Mouse (Mus musculus) thymus, postnatal 4 days (tissue): ENCODE measurements around the gene Spag17.
A peak's percentile ranks its signal among the peaks of the same experiment; 100 is the strongest.

Source experiments
- DNase-seq: peaks from one replicate; pipeline ENCODE4 v3.0.0; 2021

The Spag17 gene

DNA sequence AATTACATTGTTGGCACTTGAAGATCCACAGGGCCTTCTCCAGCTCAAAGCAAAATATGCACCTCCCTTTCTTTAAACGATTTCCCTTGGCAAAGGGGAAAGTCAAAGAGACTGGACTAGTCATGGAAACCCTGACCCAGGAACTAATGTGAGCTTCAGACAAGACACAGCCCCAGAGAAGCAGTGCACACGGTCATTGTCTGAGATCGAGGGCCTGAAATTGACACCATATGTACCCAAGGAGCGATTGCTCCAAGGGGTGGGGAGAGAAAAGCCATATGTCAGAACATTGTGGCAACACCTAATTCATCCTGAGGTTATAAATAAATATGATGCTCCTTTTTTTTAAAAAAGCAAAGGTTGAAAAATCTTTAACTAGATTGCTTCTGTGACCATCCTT lies 80.7 kb downstream of the Spag17 start:
- DNase-seq, result no peak

DNA sequence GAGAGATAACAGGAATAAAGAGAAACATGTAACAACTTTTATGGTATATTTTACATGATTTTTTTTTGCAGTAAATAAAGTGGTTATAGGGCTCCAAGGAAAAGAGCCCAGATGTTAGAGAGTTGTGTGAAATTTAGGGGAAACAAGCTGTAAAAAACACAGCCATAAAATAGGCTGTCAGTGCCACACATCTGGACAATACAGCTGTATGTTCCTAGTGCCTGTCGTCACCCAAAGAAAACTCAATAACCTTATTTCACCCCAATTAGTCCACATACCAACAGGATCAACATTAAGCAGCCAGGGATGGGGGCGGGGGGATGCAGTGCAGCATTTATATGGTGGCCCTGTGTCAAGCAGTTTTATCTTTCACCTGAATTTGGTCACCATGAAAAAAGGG lies 81.1 kb downstream of the Spag17 start:
- no peak for DNase-seq

DNA sequence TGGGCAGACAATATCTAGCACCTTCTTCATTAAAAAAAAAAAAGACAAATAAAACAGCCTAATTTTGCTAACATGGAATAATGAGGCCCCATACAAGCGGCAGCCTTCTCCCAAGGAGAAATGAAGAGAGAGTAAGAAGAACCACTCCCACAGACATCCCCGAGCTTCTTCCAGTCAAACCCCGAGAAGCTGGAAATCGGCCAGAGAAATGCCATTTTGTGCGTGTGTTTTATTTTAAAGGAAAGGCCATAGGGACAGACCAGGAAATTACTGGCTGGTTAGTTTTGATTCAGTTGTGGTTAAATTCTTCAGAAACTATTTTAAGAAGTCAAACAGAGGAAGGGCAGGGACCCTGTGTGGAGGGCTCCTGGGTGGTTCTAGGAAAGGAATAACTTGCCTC lies 85.6 kb downstream of the Spag17 start:
- DNase-seq, result no peak

DNA sequence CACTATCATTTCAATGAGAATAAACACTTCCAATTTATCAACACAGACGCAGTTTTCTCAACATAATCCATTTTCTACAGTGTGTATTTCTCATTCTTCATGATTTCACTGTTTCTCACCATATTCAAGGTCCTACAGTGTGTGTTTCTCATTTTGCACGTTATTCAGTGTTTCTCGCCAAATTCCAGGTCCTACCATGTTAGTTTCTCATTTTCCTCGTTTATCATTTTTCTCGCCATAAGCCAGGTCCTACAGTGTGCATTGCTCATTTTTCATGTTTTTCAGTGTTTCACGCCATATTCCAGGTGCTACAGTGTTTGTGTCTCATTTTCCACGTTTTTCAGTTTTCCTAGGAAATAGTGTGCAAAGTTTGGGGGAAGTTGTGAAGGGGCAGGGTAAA lies 95.8 kb downstream of the Spag17 start:
- no peak for DNase-seq

DNA sequence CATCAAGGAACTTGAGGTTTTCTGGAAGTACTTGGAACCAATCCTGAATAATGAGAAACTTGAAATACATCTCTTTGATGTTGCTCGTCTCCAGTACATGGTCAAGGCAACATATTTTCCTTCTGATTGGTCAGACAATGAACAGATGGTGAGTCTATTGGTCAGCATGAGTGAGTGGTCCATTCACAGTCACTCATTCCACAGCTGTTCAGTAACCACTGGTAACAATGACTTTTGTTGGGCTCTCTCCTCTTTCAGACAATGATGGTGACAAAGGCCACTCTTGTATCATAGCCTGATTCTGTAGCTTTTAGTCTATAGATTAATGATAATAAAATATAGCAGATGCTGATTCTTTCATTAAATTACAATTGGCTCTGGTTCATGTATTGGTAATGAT lies 119.5 kb downstream of the Spag17 start:
- no peak for DNase-seq

DNA sequence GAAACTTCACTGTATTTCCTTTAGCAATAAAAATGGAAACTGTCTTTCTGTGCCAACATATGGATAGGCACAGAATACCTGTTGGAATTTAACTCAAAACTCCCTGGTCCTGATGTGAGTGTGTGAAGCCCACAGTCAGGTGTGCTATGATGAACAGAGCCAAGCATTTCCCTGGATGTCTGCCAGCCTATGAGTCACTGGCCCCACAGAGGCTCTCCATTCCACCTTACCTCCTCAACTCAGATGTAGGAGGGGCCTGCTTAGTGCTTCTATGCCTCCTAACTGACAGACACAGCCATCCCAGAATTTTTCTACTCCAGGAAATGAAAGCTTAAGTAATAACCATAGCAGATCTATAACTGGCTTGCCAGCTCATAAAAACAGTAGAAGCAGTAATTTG lies 124.6 kb downstream of the Spag17 start:
- no peak for DNase-seq

DNA sequence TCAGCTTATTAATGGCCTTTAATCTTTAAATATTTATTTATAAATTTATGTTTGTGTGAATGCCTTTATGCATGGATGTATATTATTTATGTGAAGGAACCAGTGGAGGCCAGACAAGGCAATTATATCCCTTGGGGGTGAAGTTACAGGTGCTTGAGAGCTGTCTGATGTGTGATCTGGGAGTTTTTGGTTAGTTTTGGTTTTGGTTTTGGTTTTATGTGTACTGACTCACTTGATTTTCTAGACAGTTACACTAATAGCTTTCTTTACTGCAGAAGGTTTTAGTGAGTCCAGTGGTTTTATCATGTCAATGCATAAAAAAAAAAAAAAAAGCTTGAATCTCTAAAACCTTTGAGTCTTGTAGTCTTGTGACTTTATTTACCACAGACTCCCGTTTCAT lies 128.9 kb downstream of the Spag17 start:
- no peak for DNase-seq

DNA sequence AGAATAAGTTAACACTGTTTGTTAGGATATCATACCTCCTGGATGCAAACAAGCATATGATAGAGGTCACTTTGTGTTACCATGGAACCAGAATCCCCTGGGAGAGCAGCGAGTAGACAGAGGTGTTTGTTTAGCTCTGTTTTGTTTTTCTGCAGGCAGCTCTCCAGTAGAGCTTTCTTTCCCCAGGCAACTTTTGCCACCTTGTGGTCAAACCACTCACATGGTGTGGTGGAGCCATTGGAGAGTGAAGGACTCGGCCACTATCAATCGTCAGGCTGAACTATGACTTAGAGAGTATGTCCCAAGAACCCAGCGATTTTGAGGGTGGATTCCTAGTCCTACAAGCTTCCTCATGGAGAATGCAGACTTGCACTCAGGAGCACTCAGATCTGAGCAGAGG lies 146.1 kb downstream of the Spag17 start:
- DNase-seq, result no peak

DNA sequence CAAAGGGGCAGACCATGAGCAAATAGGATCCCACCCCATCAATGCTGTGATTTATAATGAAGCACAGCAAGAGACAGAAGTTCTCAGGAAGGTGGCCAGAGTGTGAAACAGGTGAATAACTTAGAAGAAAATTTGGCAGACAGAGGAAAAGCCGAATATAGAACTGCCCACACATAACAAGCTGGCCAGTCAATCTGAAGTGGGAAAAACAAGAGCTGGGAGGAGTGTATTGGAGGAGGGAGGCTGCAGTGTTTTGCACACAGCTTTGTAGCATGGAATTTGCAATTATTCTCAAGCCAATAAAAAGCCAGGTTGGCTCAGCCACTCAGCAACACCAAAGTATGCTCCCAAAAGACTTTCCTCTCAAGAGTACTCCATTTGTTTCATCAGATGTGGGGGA lies 147.8 kb downstream of the Spag17 start:
- DNase-seq, result no peak

DNA sequence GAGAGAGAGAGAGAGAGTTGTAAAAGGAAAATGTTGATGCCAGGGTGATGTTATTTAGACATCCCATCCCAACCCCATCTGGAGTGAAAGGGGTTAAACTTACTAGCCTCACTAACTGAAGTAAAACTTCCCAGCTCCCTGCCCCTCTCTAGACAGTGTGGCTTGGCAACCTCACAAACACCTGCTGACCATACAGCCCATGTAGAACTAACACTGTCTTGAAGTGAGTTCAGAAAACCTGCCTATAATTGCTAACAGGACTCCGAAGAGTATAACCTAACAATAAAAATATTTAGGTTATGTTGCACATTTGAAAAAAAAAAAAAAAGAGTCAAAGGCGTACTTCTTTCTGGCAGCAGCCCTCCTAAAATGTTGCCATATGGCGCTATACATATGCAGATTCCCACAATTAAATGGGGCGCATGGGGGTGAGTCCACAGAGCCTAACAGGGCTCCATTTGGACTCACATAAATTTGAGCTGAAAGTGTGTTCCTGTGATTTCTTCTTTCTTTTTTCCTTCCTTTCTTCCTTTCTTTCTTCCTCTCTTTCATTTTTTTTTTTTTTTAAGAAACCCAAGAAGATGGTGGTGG lies 149.3 kb downstream of the Spag17 start:
- DNase-seq, result no peak

DNA sequence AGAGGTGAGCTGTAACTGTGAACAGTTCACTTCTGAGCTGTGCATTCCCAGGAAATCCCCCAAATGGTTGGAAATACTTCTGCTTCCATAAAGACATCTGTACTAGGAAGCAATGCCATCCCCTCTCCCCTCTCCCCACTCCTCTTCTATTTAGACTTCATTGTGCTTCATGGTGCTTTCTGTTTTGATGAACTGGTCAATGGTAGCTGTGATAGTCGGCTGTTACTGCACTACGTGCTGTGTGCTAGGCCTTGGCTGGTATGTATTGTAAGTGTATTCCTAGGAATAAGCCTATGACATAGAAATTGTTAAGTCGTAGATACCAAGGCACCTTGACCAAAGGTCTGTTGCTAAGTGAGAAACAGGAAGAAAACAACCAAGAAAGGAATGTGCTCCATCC lies 149.9 kb downstream of the Spag17 start:
- DNase-seq, result no peak

DNA sequence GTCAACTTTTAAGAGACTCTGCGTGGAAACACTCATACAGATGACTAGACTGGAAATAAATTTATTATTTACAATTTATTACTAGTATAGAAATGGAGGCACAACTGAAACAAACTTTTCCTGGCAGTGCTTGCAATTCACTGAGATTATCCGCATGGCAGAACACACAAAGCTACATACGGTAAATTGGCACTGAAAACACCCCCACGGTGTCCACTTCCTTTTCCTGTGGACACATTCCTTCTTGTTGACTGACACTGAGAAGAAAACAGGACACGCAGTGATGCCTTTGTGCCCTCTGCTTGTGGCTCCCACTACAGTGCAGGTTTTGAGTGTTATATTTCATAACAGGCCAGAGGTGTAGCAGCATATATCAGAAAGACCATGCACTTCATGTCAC lies 151.6 kb downstream of the Spag17 start:
- no peak for DNase-seq

DNA sequence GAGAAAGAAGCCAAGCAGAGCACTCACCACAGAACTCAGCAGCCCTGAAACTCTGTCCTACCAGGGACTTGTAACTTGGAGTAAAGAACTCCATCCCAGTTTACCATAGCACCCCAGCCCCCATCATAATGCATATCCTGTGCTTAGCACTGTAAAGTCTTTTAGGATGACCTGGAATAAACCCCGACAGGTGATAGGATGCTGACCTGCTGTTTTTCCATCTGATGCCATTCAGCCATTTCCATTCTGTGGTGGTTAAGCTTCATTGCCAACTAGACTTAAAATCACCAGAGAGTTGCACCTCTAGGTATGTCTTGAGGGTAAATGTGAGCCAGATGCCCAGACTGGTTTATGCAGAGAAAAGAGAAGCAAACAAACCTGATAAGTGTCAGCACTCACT lies 189.2 kb downstream of the Spag17 start:
- no peak for DNase-seq

DNA sequence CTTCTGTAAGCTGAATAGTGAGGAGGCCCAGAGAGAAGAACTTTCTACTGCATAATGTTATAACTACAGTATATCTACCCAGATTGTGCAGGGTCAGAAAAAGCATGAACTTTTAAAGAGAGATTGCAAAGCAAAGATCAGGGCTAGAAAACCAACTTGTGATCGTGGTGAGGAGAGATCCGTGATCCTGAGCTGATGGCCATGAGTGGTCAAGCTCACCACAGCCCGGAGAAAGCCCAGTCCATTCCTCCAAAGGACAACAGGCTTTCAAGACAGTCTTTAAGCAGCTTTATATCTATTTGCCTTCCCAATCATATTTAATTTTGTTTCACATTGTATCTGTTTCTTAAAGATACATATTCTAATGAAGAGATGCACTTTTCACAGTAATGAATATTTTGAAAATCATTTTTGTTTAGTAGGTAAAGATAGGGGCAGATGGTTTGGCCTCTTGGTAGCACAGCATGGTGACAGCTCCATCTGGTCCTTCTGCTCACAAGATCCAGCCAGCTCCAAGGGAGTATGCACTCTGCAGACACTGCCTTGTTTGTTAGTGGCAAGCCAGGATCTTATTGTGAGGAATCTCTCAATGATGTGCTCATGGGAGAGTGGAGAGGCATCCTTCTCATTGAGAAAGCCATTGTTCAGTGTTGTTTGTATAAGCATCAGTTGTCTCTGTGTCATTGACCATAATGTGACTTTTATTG lies 217.3 kb downstream of the Spag17 start:
- DNase-seq, result no peak

DNA sequence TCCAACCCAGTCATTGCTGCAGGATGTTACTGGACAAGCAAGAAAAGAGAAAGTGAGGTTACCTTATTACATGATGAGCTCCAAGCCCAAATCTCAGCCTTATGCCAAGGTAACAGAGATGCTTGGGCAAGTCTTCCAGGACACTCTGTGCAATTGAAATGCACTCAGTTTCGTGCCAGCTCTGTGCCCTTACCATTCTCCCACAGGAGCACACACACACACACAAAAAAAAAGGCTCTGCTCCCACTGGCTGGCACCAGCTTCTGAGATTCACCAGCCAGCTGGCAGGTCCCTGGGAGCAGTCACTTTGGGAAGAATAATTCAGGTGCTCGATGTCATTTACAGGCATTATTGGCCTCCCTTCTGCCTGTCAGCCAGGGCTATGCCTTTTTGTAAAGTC lies 221.5 kb downstream of the Spag17 start:
- DNase-seq, result no peak

DNA sequence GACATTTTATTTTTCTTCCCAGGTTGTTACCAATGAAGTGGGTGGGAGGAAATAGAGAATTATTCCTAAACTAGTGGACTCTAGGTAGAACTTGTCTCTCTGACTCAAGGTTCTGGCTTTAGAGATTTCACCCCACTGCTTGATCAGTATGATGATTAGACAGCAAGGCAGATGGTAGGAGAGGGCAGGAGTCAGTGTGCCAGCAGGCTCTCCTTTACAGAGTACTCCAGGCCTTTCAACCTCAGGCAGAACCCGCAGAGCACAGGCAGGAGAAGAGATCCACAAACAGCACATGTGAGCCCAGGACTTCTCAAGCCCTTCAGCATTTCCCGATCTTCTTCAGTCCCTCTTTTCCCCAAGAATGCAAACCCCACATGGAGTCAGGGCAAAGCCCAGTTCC lies 233.5 kb downstream of the Spag17 start:
- DNase-seq, result no peak

DNA sequence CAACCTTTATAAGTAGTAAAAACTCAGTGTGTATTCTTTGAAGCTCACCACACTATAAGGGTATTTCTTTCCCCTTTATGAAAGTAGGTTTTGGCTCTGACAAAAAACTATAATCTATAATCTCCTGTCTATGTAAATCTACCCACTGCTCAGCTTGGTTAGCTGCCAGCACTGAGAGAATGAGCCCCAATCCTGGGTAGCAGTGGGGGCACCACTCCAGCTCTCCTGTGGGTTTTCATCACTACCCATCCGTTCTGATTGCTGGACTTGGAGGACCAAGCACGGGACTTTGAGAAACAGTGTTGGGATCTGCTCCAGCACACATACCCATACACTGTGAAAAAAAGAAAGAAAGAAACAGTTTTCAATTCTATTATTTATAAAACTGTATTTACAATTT lies 236.8 kb downstream of the Spag17 start:
- DNase-seq, result no peak

DNA sequence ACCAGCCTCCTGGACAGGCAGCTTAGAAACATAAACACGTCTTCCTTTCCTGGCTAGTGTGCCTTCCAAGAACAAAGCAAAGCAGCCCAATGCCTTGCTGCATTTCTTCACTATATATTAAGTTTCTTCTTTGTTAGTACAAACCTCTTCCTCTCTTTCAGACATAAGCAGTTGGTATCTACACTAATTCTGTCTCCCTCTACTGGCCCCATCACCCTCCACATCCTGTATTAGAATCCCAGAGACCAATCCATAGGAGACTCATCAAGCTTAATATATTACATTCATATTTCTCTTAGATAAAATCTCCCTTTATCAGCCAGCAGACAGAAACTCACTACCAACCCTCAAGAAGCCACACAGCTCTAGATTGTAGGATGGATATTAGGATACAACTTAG lies 237.2 kb downstream of the Spag17 start:
- no peak for DNase-seq

DNA sequence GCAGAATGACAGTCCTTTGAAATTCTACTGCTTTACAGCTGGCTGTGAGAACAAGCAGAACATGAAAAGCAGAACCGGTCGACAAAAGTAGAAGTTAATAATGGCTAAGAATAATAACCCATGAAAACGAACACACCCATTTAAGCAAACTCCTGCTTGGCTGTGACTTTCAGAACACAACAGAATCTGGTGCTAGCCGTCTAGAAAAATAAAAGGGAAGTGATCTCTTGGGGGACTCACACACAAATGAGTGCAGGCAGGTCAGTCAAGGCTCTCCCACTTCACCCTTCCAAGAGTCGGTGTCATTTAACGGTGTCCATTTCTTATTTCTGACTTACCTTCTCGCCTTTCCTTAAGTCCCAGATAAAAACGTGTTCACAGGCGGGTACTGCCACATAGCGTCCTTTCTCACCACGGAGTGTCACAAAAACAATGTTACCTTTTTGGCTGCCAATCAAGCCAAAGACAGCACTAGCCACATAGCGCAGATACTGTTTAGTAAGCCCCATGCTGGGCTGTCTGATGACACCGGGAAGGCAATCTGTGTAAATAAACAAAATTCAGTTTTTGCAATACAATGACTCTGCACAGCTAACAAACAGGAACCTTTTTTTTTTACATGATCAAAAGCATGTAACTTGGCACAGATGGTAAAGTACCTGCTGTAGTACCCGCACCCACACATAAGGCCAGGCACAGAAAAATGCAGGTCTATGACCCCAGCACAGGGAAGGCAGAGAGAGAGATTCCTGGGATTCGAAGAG lies 275.7 kb downstream of the Spag17 start:
- no peak for DNase-seq

DNA sequence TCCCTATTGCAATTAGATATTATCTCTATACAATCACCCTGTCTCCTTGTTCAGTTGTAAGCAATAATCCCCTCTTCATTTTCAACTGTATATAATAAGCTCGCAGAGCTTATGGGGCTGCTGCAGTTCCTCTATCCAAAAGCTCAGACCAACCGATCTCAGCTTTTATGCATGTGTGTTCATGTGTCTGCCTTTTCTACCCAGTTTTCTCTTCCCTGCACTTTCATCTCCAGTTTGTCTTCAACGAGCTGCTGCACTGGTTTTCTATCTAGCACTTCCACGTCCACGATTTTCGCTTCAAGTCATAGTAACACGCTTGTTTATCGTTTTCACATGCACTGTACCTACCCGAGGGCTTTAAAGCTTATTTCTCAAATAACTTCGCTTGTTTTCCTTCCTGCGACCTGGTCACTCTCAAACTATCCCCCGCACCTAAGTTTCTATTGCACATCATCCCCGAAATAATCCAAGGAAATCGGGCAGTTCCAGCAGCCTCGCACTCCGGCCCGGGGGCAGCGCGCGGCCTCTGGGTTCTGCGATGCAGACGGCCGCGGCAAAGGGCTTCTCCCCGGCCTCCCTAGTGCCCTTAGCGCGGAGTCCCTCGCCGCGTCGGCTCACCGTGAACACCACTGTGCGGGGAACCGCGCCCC lies 276.6 kb downstream of the Spag17 start:
- no peak for DNase-seq

DNA sequence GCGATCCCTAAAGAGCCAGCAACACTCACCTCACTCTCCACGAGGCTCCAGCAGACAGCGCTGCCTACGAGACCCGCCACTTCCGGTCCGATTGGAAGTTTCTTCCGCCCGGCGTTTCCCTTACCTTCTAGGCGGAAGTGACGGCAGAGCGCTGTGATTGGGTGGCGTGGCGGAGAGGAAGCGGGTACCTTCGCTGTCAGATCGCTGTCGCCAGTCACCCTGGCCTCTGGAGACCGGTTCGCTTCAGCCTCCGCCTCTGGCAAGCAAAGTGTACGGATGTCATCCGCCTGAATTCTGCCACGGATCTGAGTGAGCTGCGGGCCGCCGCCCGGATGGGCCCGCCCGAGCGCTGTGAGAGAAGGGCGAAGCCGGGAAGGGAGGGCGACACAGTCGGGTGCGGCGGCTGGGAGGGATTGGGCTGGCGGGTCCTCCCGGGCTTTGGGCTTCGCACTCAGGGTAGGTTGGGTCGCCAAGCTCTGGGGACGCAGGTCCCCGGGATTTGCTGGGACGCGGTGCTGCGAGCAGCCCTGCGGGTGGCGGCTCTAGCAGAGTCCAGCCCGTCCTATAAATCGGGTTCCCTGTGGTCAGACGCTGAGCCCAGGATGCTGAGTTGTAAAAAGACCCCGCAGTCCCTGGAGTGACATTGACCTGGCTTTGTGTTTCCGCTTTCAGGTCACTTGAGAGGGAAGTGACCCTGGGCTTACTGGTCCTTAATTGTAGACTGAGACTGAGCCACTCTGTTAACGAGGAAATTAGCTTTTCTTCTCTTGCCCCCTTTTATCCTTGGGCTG lies 277.3 kb downstream of the Spag17 start, which contains the start of the genes Gdap2 and Wdr3:
Gdap2 (plus strand) TSS at position 67 of the 791 bp plus-strand sequence.
Wdr3 (minus strand) TSS at position 93 of the 791 bp plus-strand sequence.
- DNase-seq, result peak; percentile 94

DNA sequence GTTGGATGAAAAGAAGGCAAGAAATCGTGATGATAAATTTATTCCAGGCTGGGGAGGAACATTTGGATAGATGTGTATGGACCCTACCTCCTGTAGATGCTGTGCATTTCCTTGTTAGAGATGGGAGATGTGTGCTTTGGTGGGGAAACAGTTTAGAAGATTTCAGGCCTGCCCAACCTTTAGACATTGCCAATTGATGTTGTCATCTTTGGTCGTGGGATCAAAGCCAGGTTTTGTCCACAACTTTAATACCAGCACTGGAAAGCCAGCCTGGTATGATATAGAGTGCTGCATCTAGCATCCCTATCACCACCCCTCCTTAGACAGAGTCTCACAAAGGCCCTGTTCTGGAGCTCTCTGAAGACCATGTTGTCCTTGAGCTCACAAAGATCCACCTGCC lies 278.4 kb downstream of the Spag17 start:
- no peak for DNase-seq

DNA sequence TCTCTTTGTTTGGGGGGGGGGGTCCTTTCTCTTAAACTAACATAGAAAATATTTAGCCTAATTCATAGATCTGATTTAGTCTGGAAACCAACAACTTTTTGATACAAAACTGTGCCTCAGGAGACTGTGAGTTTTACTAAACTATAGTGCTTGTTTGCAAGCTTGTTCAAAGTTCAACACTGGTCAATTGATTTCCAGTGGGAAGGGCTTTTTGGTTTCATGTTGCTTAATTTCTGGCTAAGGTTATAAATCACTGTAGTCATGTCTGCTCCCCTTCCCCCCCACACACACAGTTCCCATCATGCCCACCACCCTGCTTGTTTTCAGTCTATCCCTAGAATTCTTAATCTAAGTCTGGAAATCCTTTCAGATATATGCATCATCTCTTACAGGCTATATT lies 279.8 kb downstream of the Spag17 start:
- DNase-seq, result no peak
